Mouse (Mus musculus) ES-E14 (cell line): ENCODE measurements at regions not wholly inside any gene's neighbourhood (a gene's known extent, or its start where the extent isn't known, plus 50 kb on each side); places are given as distances from the start of the nearest gene placed in this dataset.
"Not testable (repeated sequence)": the region's sequence is repeated elsewhere in the genome, so short reads cannot be mapped to it uniquely, and the experiment has no call there.

Experiments used
- CHD2 ChIP-seq: IDR thresholded peaks from 2 replicates; pipeline ENCODE4 v1.6.1; 2014; ENCODE audit warnings: mild to moderate bottlenecking, low read depth, low read length, inconsistent platforms
- HCFC1 ChIP-seq: IDR thresholded peaks from 2 replicates; pipeline ENCODE4 v1.6.1; 2012; ENCODE audit warnings: low read length, inconsistent platforms, borderline replicate concordance; ENCODE audit not compliant: insufficient read depth
- MAFK ChIP-seq: IDR thresholded peaks from 2 replicates; pipeline ENCODE4 v1.6.1; 2014; ENCODE audit warnings: mild to moderate bottlenecking, low read depth, low read length, inconsistent platforms; ENCODE audit not compliant: insufficient read depth
- ZC3H11A ChIP-seq: IDR thresholded peaks from 2 replicates; pipeline ENCODE4 v1.6.1; 2012; ENCODE audit warnings: low read depth, mild to moderate bottlenecking, inconsistent platforms, low read length, borderline replicate concordance
- ZNF384 ChIP-seq: IDR thresholded peaks from 2 replicates; pipeline ENCODE4 v1.6.1; 2012; ENCODE audit warnings: low read depth, low read length, inconsistent platforms

DNA sequence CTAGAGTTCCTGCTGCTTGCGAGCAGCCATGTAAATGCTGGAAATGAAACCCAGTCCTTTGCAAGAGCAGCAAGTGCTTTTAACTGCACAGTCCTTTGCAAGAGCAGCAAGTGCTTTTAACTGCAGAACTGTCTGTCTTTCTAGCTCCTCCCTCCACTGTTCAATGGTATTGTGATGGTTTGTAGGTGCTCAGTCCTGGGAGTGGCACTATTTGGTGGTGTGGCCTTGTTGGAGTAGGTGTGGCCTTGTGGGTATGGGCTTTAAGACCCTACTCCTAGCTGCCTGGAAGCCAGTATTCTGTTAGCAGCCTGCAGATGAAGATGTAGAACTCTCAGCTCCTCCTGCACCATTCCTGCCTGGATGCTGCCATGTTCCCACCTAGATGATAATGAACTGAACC lies 67.8 kb upstream of the Rpl34 start:
- not testable (repeated sequence) for TF ChIP-seq ZNF384, ZC3H11A, MAFK, HCFC1, CHD2
